Comparison of ENCODE assay signal across 7 mouse cellular contexts in genomic region chr15:102246866-102247251, GRCm38 (mm10). TPM values are rescaled to one million over a fixed set of nuclear protein-coding genes. Genes with fewer than 3 reads are reported as not detected.
A peak's percentile ranks its signal among the peaks of the same experiment; 100 is the strongest.
DNase-seq lines count a peak whose midpoint lies in the region; ATAC-seq lines count a peak whose summit lies in the region.

No protein-coding gene starts in this region.

- H3K9ac ChIP-seq in intestine, embryonic 15.5 days: peak overlapping the region; percentile 71

- H3K4me1 ChIP-seq in intestine, embryonic 15.5 days (replicated peaks): peaks cover 57% of the 10 kb centered on the region
- peaks cover 86% of the 10 kb centered on the region for H3K4me1 ChIP-seq in midbrain, embryonic 10.5 days

- DNase-seq in adrenal gland, adult 2 months: peak; percentile 98
- peak; percentile 97 for DNase-seq in embryo, embryonic 10.5 days (ENCODE audit: low spot score)
- DNase-seq in gastrocnemius, postnatal 36 days: peak; percentile 91 to 96
- peak; percentile 87 to 88 for DNase-seq in left cerebral cortex, postnatal 36 days (ENCODE audit: low spot score in 2 of 2)
- peak; percentile 84 for DNase-seq in midbrain, embryonic 10.5 days (ENCODE audit: low spot score)
- peak; percentile 92 for DNase-seq in right cerebral cortex, postnatal 4 days

- H3K27ac ChIP-seq in intestine, embryonic 15.5 days: peak overlapping the region; percentile 98
- peak overlapping the region; percentile 75 for H3K27ac ChIP-seq in midbrain, embryonic 10.5 days (replicated peaks)

- H3K36me3 ChIP-seq in intestine, embryonic 15.5 days: no peaks in the 10 kb centered on the region
- no peaks in the 10 kb centered on the region for H3K36me3 ChIP-seq in midbrain, embryonic 10.5 days

- H3K4me3 ChIP-seq in intestine, embryonic 15.5 days (replicated peaks): peak overlapping the region; percentile 53
- peak overlapping the region; percentile 70 for H3K4me3 ChIP-seq in midbrain, embryonic 10.5 days

- WGBS in intestine, embryonic 15.5 days: under 1% methylated on average over 35 of the region's 35 CpGs
- WGBS in midbrain, embryonic 10.5 days: under 1% methylated on average over 34 of the region's 35 CpGs

- intact Hi-C loops in gastrocnemius, postnatal 36 days (cut with DNase I): no loop called here
- intact Hi-C loops in left cerebral cortex, postnatal 36 days (cut with DNase I): loop anchor here (2.0 kb wide), 1 partner anchor 32 kb away; the partner anchor contains the start of gene Mfsd5

- ATAC-seq in intestine, embryonic 15.5 days: peak; percentile 81

- H3K4me2 ChIP-seq in intestine, embryonic 15.5 days (replicated peaks): peak overlapping the region; percentile 96

- no peaks in the 10 kb centered on the region for H3K27me3 ChIP-seq in intestine, embryonic 15.5 days (replicated peaks)
- H3K27me3 ChIP-seq in midbrain, embryonic 10.5 days (ENCODE audit: low read depth, poor library complexity, severe bottlenecking): peaks cover 100% of the 10 kb centered on the region

- H3K9me3 ChIP-seq in intestine, embryonic 15.5 days: no peaks in the 10 kb centered on the region
- H3K9me3 ChIP-seq in midbrain, embryonic 10.5 days (replicated peaks): no peaks in the 10 kb centered on the region

RNA-seq across cellular contexts. Expression of gene Rarg, which starts 10.5 kb away (rescaled TPM):
- total RNA-seq in adrenal gland, adult 2 months (2021): 10 to 100 TPM; 21.0 to 35.8 TPM
- 29.9 and 32.4 TPM in 2 replicates for polyA plus RNA-seq in adrenal gland, adult 2 months (2012; rRNA removed)
- total RNA-seq in gastrocnemius, postnatal 36 days (2021): 1 to 10 TPM; 9.3 to 9.9 TPM
- 15.8 and 16.5 TPM in 2 replicates for polyA plus RNA-seq in intestine, embryonic 15.5 days (2015; fragmentation: Nextera tagmentation; extraction: Ambion mirVana)
- total RNA-seq in left cerebral cortex, postnatal 36 days (2021): 10 to 100 TPM; 13.1 to 13.9 TPM
- 14.3 and 16.2 TPM in 2 replicates for polyA plus RNA-seq in midbrain, embryonic 10.5 days (2016; fragmentation: Nextera tagmentation; extraction: Ambion mirVana)

RNA-seq across cellular contexts. Expression of gene Itgb7, which starts 15.1 kb away (rescaled TPM):
- total RNA-seq in adrenal gland, adult 2 months (2021): 1 to 10 TPM; 2.0 to 4.7 TPM
- 2.3 and 2.4 TPM in 2 replicates for polyA plus RNA-seq in adrenal gland, adult 2 months (2012; rRNA removed)
- total RNA-seq in gastrocnemius, postnatal 36 days (2021): 1 to 10 TPM in 1 of 2 experiments, under 1 TPM in 1; 0.69 to 1.3 TPM
- 10.8 and 12.9 TPM in 2 replicates for polyA plus RNA-seq in intestine, embryonic 15.5 days (2015; fragmentation: Nextera tagmentation; extraction: Ambion mirVana)
- total RNA-seq in left cerebral cortex, postnatal 36 days (2021): 1 to 10 TPM; 1.1 to 1.5 TPM
- 0.31 and 0.56 TPM in 2 replicates for polyA plus RNA-seq in midbrain, embryonic 10.5 days (2016; fragmentation: Nextera tagmentation; extraction: Ambion mirVana)

RNA-seq across cellular contexts. Expression of gene Gm9918, which starts 23.5 kb away (rescaled TPM):
- not detected for total RNA-seq in adrenal gland, adult 2 months (2021)
- 0.47 and 0.87 TPM in 2 replicates for polyA plus RNA-seq in adrenal gland, adult 2 months (2012; rRNA removed)
- not detected for total RNA-seq in gastrocnemius, postnatal 36 days (2021)
- 0.08 and 0.14 TPM in 2 replicates for polyA plus RNA-seq in intestine, embryonic 15.5 days (2015; fragmentation: Nextera tagmentation; extraction: Ambion mirVana)
- not detected for total RNA-seq in left cerebral cortex, postnatal 36 days (2021)
- 0.35 and 0.41 TPM in 2 replicates for polyA plus RNA-seq in midbrain, embryonic 10.5 days (2016; fragmentation: Nextera tagmentation; extraction: Ambion mirVana)

RNA-seq across cellular contexts. Expression of gene Mfsd5, which starts 32.4 kb away (rescaled TPM):
- total RNA-seq in adrenal gland, adult 2 months (2021): 10 to 100 TPM; 38.2 to 46.3 TPM
- 99.6 and 108 TPM in 2 replicates for polyA plus RNA-seq in adrenal gland, adult 2 months (2012; rRNA removed)
- 10 to 100 TPM; 12.8 to 13.4 TPM for total RNA-seq in gastrocnemius, postnatal 36 days (2021)
- 66.2 and 67.9 TPM in 2 replicates for polyA plus RNA-seq in intestine, embryonic 15.5 days (2015; fragmentation: Nextera tagmentation; extraction: Ambion mirVana)
- total RNA-seq in left cerebral cortex, postnatal 36 days (2021): 10 to 100 TPM; 40.9 to 43.9 TPM
- 59.2 and 63.2 TPM in 2 replicates for polyA plus RNA-seq in midbrain, embryonic 10.5 days (2016; fragmentation: Nextera tagmentation; extraction: Ambion mirVana)

RNA-seq across cellular contexts. Expression of gene Csad, which starts 42.3 kb away (rescaled TPM):
- 100 to 1,000 TPM in 1 of 2 experiments, 10 to 100 TPM in 1; 71.2 to 106 TPM for total RNA-seq in adrenal gland, adult 2 months (2021)
- polyA plus RNA-seq in adrenal gland, adult 2 months (2012; rRNA removed): 128 and 216 TPM in 2 replicates
- total RNA-seq in gastrocnemius, postnatal 36 days (2021): 1 to 10 TPM; 7.5 to 7.6 TPM
- polyA plus RNA-seq in intestine, embryonic 15.5 days (2015; fragmentation: Nextera tagmentation; extraction: Ambion mirVana): 45.8 and 49.3 TPM in 2 replicates
- total RNA-seq in left cerebral cortex, postnatal 36 days (2021): 10 to 100 TPM; 23.9 to 29.4 TPM
- 32.8 and 38.8 TPM in 2 replicates for polyA plus RNA-seq in midbrain, embryonic 10.5 days (2016; fragmentation: Nextera tagmentation; extraction: Ambion mirVana)

Comparison
In these comparisons a context has a peak if more than half of its experiments do, and no peak if none do; other contexts are left out.
1. Peak in every context shown above with its lines: DNase-seq, ATAC-seq, H3K4me3 ChIP-seq and H3K27ac ChIP-seq.